Mouse (Mus musculus): ENCODE data around the gene Snf8.
A peak's percentile ranks its signal among the peaks of the same experiment; 100 is the strongest.

Snf8 gene

GRCm38 (mm10) chr11:96074351-96075176, 39.9 kb downstream of the Snf8 start:
- no peak for DNase-seq (ENCODE audit: low read depth, low spot score)

- DNase-seq (ENCODE audit: low read depth, low spot score): no peak
These were observed 40.5 kb downstream of the Snf8 start for GRCm38 (mm10) chr11:96075177-96075508.

GRCm38 (mm10) chr11:96075509-96076220, 41.0 kb downstream of the Snf8 start, which contains the start of gene Atp5g1:
Gene Atp5g1 (minus strand): TSS chr11:96075670.
- peak; percentile 100 for DNase-seq (ENCODE audit: low read depth, low spot score)

- no peak for DNase-seq (ENCODE audit: low read depth, low spot score)
These were observed 41.8 kb downstream of the Snf8 start for GRCm38 (mm10) chr11:96076221-96077105.

GRCm38 (mm10) chr11:96080736-96081135, 46.1 kb downstream of the Snf8 start:
- DNase-seq (ENCODE audit: low read depth, low spot score): no peak

GRCm38 (mm10) chr11:96082682-96083081, 48.0 kb downstream of the Snf8 start:
- no peak for DNase-seq (ENCODE audit: low read depth, low spot score)

- no peak for DNase-seq (ENCODE audit: low read depth, low spot score)
These were observed 53.3 kb downstream of the Snf8 start for GRCm38 (mm10) chr11:96087981-96088380.

GRCm38 (mm10) chr11:96091073-96091472, 56.4 kb downstream of the Snf8 start:
- no peak for DNase-seq (ENCODE audit: low read depth, low spot score)

GRCm38 (mm10) chr11:96092674-96093291, 58.1 kb downstream of the Snf8 start:
- DNase-seq (ENCODE audit: low read depth, low spot score): no peak

- no peak for DNase-seq (ENCODE audit: low read depth, low spot score)
These were observed 58.7 kb downstream of the Snf8 start for GRCm38 (mm10) chr11:96093361-96093760.

Measured in telencephalon, adult 2 months (tissue).